Mouse (Mus musculus) T-helper 17 cell (primary cell): ENCODE measurements around the gene Rapgef2.
"Not testable (repeated sequence)": the region's sequence is repeated elsewhere in the genome, so short reads cannot be mapped to it uniquely, and the experiment has no call there.

Experiments
- in situ Hi-C, 2 experiments: fragments of 300-600 bp; cut with MboI, MseI; formaldehyde crosslinking; loops; 1 replicate in 1 of 2; 2 replicates in 1 of 2; pipeline ENCODE4 v1.15.1; 2025; ENCODE audit warnings: high pct_unique_total_duplicates in 2 of 2

The Rapgef2 gene

GRCm38 (mm10) chr3:79058491-79058890 lies 227.8 kb downstream of the Rapgef2 start:
- in situ Hi-C loops, result not testable (repeated sequence)

GRCm38 (mm10) chr3:79045251-79045650 lies 241.1 kb downstream of the Rapgef2 start:
- in situ Hi-C loops, result no loop called here

- in situ Hi-C loops, result no loop called here
These were observed 243.3 kb downstream of the Rapgef2 start for GRCm38 (mm10) chr3:79042973-79043372.

- in situ Hi-C loops, result no loop called here
These were observed 246.5 kb downstream of the Rapgef2 start for GRCm38 (mm10) chr3:79039666-79040450.

- in situ Hi-C loops, result no loop called here
These were observed 247.3 kb downstream of the Rapgef2 start for GRCm38 (mm10) chr3:79039008-79039407.

GRCm38 (mm10) chr3:79034457-79034856 lies 251.9 kb downstream of the Rapgef2 start:
- in situ Hi-C loops, result no loop called here

GRCm38 (mm10) chr3:79030855-79031254 lies 255.5 kb downstream of the Rapgef2 start:
- in situ Hi-C loops, result no loop called here

GRCm38 (mm10) chr3:79028153-79028878 lies 258.0 kb downstream of the Rapgef2 start:
- in situ Hi-C loops, result no loop called here

GRCm38 (mm10) chr3:79025983-79026382 lies 260.3 kb downstream of the Rapgef2 start:
- in situ Hi-C loops, result no loop called here

- in situ Hi-C loops, result no loop called here
These were observed 262.5 kb downstream of the Rapgef2 start for GRCm38 (mm10) chr3:79023735-79024328.

GRCm38 (mm10) chr3:79022690-79023089 lies 263.6 kb downstream of the Rapgef2 start:
- in situ Hi-C loops, result no loop called here

GRCm38 (mm10) chr3:79017440-79017839 lies 268.9 kb downstream of the Rapgef2 start:
- in situ Hi-C loops, result no loop called here

- in situ Hi-C loops, result no loop called here
These were observed 269.5 kb downstream of the Rapgef2 start for GRCm38 (mm10) chr3:79016830-79017229.

GRCm38 (mm10) chr3:79015621-79016474 lies 270.5 kb downstream of the Rapgef2 start:
- in situ Hi-C loops, result no loop called here
